Mouse (Mus musculus) midbrain, embryonic 11.5 days (tissue): ENCODE data around the gene Hook1. TPM values are rescaled to one million over a fixed set of nuclear protein-coding genes. Genes with fewer than 3 reads are reported as not detected.

Experiments
- ATAC-seq: fragments of 200-750 bp; cut with Nextera tagmentation; 2 replicates; pipeline ENCODE4 v1.8.0; 2017; ENCODE audit warnings: moderate TSS enrichment, moderate library complexity; ENCODE audit not compliant: low FRiP score
- DNase-seq: peaks from one replicate; pipeline ENCODE4 v3.0.0; 2015; ENCODE audit warnings: low spot score; ENCODE audit errors: missing footprints
- H3K27ac ChIP-seq: fragments of 300-500 bp; sonication (generic); 2 replicates; pipeline ENCODE4 v1.5.1; 2014; ENCODE audit warnings: low read depth, low read length
- H3K27me3 ChIP-seq: fragments of 300-500 bp; sonication (generic); 2 replicates; pipeline ENCODE4 v1.6.1; 2014; ENCODE audit warnings: mild to moderate bottlenecking, low read length, moderate library complexity, mixed read lengths; ENCODE audit not compliant: control insufficient read depth, insufficient read depth
- H3K36me3 ChIP-seq: fragments of 300-500 bp; sonication (generic); 2 replicates; pipeline ENCODE4 v1.6.1; 2014; ENCODE audit warnings: mild to moderate bottlenecking, low read length, moderate library complexity, mixed read lengths; ENCODE audit not compliant: control insufficient read depth, insufficient read depth
- H3K4me1 ChIP-seq: fragments of 300-500 bp; sonication (generic); 2 replicates; pipeline ENCODE4 v1.6.1; 2014; ENCODE audit warnings: low read length; ENCODE audit not compliant: control insufficient read depth, insufficient read depth
- H3K4me2 ChIP-seq: fragments of 300-500 bp; sonication (generic); 2 replicates; pipeline ENCODE4 v1.6.1; 2014; ENCODE audit warnings: mild to moderate bottlenecking, moderate library complexity
- H3K4me3 ChIP-seq: fragments of 300-500 bp; sonication (generic); 2 replicates; pipeline ENCODE4 v1.5.1; 2014; ENCODE audit warnings: low read depth, low read length
- H3K9ac ChIP-seq: fragments of 300-500 bp; sonication (generic); 2 replicates; pipeline ENCODE4 v1.6.1; 2014; ENCODE audit warnings: low read length
- H3K9me3 ChIP-seq: fragments of 300-500 bp; sonication (generic); 2 replicates; pipeline ENCODE4 v1.6.1; 2016; ENCODE audit warnings: low read length; ENCODE audit not compliant: control insufficient read depth
- WGBS: fragments of 180-500 bp; shearing (Covaris S2); extraction: QIAGEN DNeasy Blood & Tissue Kit; methylation state at CpG from one replicate; pipeline ENCODE4 v1.1.7; 2014; 5-methylcytosine and 5-hydroxymethylcytosine counted together
- polyA plus RNA-seq: library from polyadenylated mRNA; unstranded; fragments of >200 nt; fragmentation: Nextera tagmentation; extraction: Ambion mirVana; gene quantifications from 2 replicates; pipeline ENCODE4 v1.2.1, GENCODE M21; 2014

The Hook1 gene
- polyA plus RNA-seq = 30.8 and 34.4 TPM in 2 replicates

GRCm38 (mm10) chr4:95966928-95967724, at the start of gene Hook1:
TSS of gene Hook1 (plus strand) at chr4:95967240.
- Histone ChIP-seq H3K27me3 (no peaks in the 10 kb centered on the region; the same call in 1 of the 2 replicates), H3K9ac (peak within 1 kb of the TSS; percentile 74), H3K36me3 (no peaks in the 10 kb centered on the region), H3K4me1 (no peaks in the 10 kb centered on the region), H3K27ac (no peak within 1 kb of the TSS), H3K4me2 (peak within 1 kb of the TSS; percentile 83), H3K9me3 (no peaks in the 10 kb centered on the region), H3K4me3 (peak within 1 kb of the TSS; percentile 62)
- ATAC-seq (peak; percentile 100), DNase-seq (peak; percentile 96)
- under 1% methylated on average over 82 of the region's 82 CpGs for WGBS

- ATAC-seq = no peak
- H3K9ac ChIP-seq = no peak overlapping the region
- no peaks in the 10 kb centered on the region for H3K36me3 ChIP-seq
- H3K4me3 ChIP-seq = no peak overlapping the region
- 88% methylated on average over 6 of the region's 6 CpGs for WGBS
- H3K9me3 ChIP-seq = no peaks in the 10 kb centered on the region
- no peak for DNase-seq
- H3K4me2 ChIP-seq = no peak overlapping the region
- H3K27me3 ChIP-seq = no peaks in the 10 kb centered on the region
- no peak overlapping the region for H3K27ac ChIP-seq
- 0 out of 2 replicates have a peak, but pooled peaks cover 2% of the 10 kb centered on the region for H3K4me1 ChIP-seq
These were observed 49.3 kb upstream of the Hook1 start for GRCm38 (mm10) chr4:95917703-95918102.

GRCm38 (mm10) chr4:95920448-95920847, 46.6 kb upstream of the Hook1 start:
- Histone ChIP-seq H3K9ac (no peak overlapping the region), H3K9me3 (no peaks in the 10 kb centered on the region), H3K4me3 (no peak overlapping the region), H3K4me1 (0 out of 2 replicates have a peak, but pooled peaks cover under 1% of the 10 kb centered on the region), H3K36me3 (no peaks in the 10 kb centered on the region), H3K27me3 (no peaks in the 10 kb centered on the region), H3K4me2 (no peak overlapping the region), H3K27ac (no peak overlapping the region)
- 88% methylated on average over 4 of the region's 4 CpGs for WGBS
- ATAC-seq (no peak), DNase-seq (no peak)

- Histone ChIP-seq H3K4me1 (no peaks in the 10 kb centered on the region), H3K36me3 (no peaks in the 10 kb centered on the region), H3K9ac (no peak overlapping the region), H3K4me3 (no peak overlapping the region), H3K4me2 (no peak overlapping the region), H3K9me3 (no peaks in the 10 kb centered on the region), H3K27ac (no peak overlapping the region), H3K27me3 (no peaks in the 10 kb centered on the region)
- DNase-seq (peak; percentile 98), ATAC-seq (peak; percentile 83)
- 22% methylated on average over 7 of the region's 7 CpGs for WGBS
These were observed 42.5 kb upstream of the Hook1 start for GRCm38 (mm10) chr4:95924210-95925184.

DNA sequence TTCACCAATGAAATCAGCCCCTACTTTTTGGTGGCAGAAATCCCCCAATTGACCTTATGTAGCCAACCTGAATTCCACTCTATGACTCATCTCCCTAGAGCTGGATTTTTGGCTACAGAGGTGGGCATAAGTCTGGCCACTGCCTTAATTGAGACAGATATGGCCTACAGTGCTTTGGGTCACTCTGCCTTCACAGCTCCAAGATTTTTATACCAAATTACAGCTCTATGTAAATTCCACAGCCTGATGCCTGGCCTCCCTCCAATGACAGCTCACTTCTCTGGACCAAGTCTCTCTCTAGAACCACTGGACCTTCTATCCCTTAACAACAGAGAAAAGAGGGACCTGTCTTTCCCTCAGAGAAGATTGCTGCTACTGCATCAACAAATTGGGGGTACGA, 38.2 kb upstream of the Hook1 start:
- DNase-seq (no peak), ATAC-seq (no peak)
- H3K27me3 ChIP-seq = no peaks in the 10 kb centered on the region
- H3K27ac ChIP-seq = no peak overlapping the region
- H3K4me3 ChIP-seq = no peak overlapping the region
- no peaks in the 10 kb centered on the region for H3K36me3 ChIP-seq
- WGBS = 93% methylated on average over 1 of the region's 1 CpGs
- H3K4me1 ChIP-seq = no peaks in the 10 kb centered on the region
- no peak overlapping the region for H3K9ac ChIP-seq
- H3K9me3 ChIP-seq = no peaks in the 10 kb centered on the region
- no peak overlapping the region for H3K4me2 ChIP-seq

GRCm38 (mm10) chr4:95929936-95930335, 37.1 kb upstream of the Hook1 start:
- H3K27me3 ChIP-seq = no peaks in the 10 kb centered on the region
- ATAC-seq = no peak
- H3K4me3 ChIP-seq = no peak overlapping the region
- no peaks in the 10 kb centered on the region for H3K9me3 ChIP-seq
- WGBS = 88% methylated on average over 1 of the region's 1 CpGs
- H3K4me1 ChIP-seq = no peaks in the 10 kb centered on the region
- H3K36me3 ChIP-seq = no peaks in the 10 kb centered on the region
- no peak for DNase-seq
- no peak overlapping the region for H3K27ac ChIP-seq
- H3K4me2 ChIP-seq = no peak overlapping the region
- no peak overlapping the region for H3K9ac ChIP-seq

DNA sequence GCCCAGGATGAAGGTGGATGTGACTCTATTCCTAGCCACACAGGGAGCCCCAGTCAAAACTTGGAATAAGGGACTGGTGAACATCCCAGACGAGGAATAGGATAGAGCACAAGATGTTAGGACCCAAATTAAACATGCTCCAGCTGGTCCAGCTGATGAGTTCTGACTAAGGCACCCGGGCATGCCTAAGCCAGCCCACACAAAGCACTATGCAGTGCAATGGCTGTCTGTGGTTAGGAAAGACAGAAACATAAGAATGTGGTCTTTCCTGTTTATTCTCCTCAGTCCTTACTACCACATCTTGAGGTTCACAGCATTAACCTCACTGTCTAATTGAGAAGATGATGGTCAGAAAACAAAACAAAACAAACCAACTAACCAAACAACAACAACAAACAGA, 35.7 kb upstream of the Hook1 start:
- no peaks in the 10 kb centered on the region for H3K4me1 ChIP-seq
- H3K4me3 ChIP-seq = no peak overlapping the region
- 76% methylated on average over 2 of the region's 2 CpGs for WGBS
- no peaks in the 10 kb centered on the region for H3K9me3 ChIP-seq
- H3K9ac ChIP-seq = no peak overlapping the region
- no peak for DNase-seq
- no peaks in the 10 kb centered on the region for H3K36me3 ChIP-seq
- H3K27ac ChIP-seq = no peak overlapping the region
- no peak for ATAC-seq
- H3K4me2 ChIP-seq = no peak overlapping the region
- no peaks in the 10 kb centered on the region for H3K27me3 ChIP-seq

- no peaks in the 10 kb centered on the region for H3K9me3 ChIP-seq
- no peak overlapping the region for H3K27ac ChIP-seq
- no peaks in the 10 kb centered on the region for H3K27me3 ChIP-seq
- H3K36me3 ChIP-seq = no peaks in the 10 kb centered on the region
- DNase-seq (no peak), ATAC-seq (no peak)
- 91% methylated on average over 9 of the region's 9 CpGs for WGBS
- no peaks in the 10 kb centered on the region for H3K4me1 ChIP-seq
- H3K4me2 ChIP-seq = no peak overlapping the region
- no peak overlapping the region for H3K9ac ChIP-seq
- no peak overlapping the region for H3K4me3 ChIP-seq
These were observed 33.2 kb upstream of the Hook1 start for GRCm38 (mm10) chr4:95933801-95934356.
